Mouse (Mus musculus) midbrain, embryonic 15.5 days (tissue): ENCODE measurements at regions not wholly inside any gene's neighbourhood (a gene's known extent, or its start where the extent isn't known, plus 50 kb on each side); places are given as distances from the start of the nearest gene placed in this dataset.

Experiments used
- ATAC-seq: fragments of 200-750 bp; cut with Nextera tagmentation; replicated peaks from 2 replicates; pipeline ENCODE4 v1.8.0; 2017; ENCODE audit warnings: moderate TSS enrichment
- H3K27ac ChIP-seq: fragments of 300-500 bp; sonication (generic); 2 replicates; pipeline ENCODE4 v1.5.1; 2015; ENCODE audit warnings: mild to moderate bottlenecking, inconsistent platforms
- H3K27me3 ChIP-seq: fragments of 300-500 bp; sonication (generic); replicated peaks from 2 replicates; pipeline ENCODE4 v1.6.1; 2015; ENCODE audit warnings: inconsistent platforms
- H3K36me3 ChIP-seq: fragments of 300-500 bp; sonication (generic); replicated peaks from 2 replicates; pipeline ENCODE4 v1.6.1; 2015; ENCODE audit warnings: inconsistent platforms
- H3K4me1 ChIP-seq: fragments of 300-500 bp; sonication (generic); 2 replicates; pipeline ENCODE4 v1.6.1; 2015; ENCODE audit warnings: inconsistent platforms
- H3K4me2 ChIP-seq: fragments of 300-500 bp; sonication (generic); 2 replicates; pipeline ENCODE4 v1.6.1; 2015; ENCODE audit warnings: inconsistent platforms, mild to moderate bottlenecking, moderate library complexity
- H3K4me3 ChIP-seq: fragments of 300-500 bp; sonication (generic); 2 replicates; pipeline ENCODE4 v1.5.1; 2015; ENCODE audit warnings: mild to moderate bottlenecking, inconsistent platforms
- H3K9ac ChIP-seq: fragments of 300-500 bp; sonication (generic); 2 replicates; pipeline ENCODE4 v1.6.1; 2015; ENCODE audit warnings: mild to moderate bottlenecking, inconsistent platforms
- H3K9me3 ChIP-seq: fragments of 300-500 bp; sonication (generic); 2 replicates; pipeline ENCODE4 v1.6.1; 2016; ENCODE audit warnings: inconsistent platforms
- WGBS: fragments of 180-500 bp; shearing (Covaris S2); methylation state at CpG from one replicate; pipeline ENCODE4 v1.1.7; 2015; ENCODE audit warnings: mixed read lengths; 5-methylcytosine and 5-hydroxymethylcytosine counted together

DNA sequence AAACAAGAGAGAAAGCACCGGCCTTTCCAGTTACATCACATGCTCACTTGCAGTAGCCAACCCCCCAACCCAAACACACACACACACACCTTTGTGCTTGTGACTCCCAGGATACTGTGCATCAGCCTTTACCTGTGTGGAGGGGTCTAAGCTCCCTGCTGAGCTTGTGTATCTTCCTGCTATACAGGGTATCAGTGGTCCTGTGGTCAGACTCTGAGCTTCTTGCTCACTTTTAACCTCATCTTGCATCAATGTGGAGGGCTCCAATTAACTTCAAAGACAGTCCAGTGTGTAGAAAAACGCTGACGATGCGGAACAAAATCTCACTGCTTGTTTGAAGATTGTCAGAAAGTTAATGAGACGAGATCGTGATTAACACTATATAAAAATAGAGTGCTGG, 71.4 kb upstream of the Gypa start:
- no peak for ATAC-seq
- H3K4me2 ChIP-seq = no peak overlapping the region
- 84% methylated on average over 6 of the region's 6 CpGs for WGBS
- H3K27me3 ChIP-seq = no peaks in the 10 kb centered on the region
- H3K9me3 ChIP-seq = no peaks in the 10 kb centered on the region
- H3K4me1 ChIP-seq = no peaks in the 10 kb centered on the region
- no peak overlapping the region for H3K4me3 ChIP-seq
- H3K9ac ChIP-seq = no peak overlapping the region
- no peaks in the 10 kb centered on the region for H3K36me3 ChIP-seq
- no peak overlapping the region for H3K27ac ChIP-seq

DNA sequence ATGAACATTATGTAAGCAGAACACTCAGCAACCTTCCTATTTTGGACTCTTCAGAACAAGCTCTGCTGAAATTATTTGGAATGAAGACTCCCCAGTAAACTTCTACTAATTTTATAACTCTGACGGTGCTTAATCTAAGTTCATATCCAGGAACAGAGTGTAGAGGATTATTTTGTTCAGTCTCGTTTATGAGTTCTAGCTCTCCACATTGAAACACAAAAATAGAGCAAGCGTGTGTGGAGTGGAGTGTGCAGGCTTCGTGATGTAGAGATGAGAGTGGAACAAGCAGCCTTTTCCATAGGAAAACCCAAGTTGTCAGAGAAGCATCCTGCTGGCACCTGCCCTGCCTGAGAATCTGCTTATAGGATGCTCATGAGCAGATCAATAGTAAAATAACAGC, 77.5 kb upstream of the Gypa start:
- Histone ChIP-seq H3K36me3 (no peaks in the 10 kb centered on the region), H3K4me2 (no peak overlapping the region), H3K9me3 (no peaks in the 10 kb centered on the region), H3K4me1 (no peaks in the 10 kb centered on the region), H3K27me3 (no peaks in the 10 kb centered on the region), H3K9ac (no peak overlapping the region), H3K4me3 (no peak overlapping the region), H3K27ac (no peak overlapping the region)
- ATAC-seq = no peak
- WGBS = 92% methylated on average over 4 of the region's 4 CpGs

- H3K36me3 ChIP-seq = no peaks in the 10 kb centered on the region
- no peaks in the 10 kb centered on the region for H3K27me3 ChIP-seq
- WGBS = 88% methylated on average over 2 of the region's 2 CpGs
- ATAC-seq = no peak
- no peak overlapping the region for H3K4me2 ChIP-seq
- no peaks in the 10 kb centered on the region for H3K4me1 ChIP-seq
- H3K27ac ChIP-seq = no peak overlapping the region
- no peaks in the 10 kb centered on the region for H3K9me3 ChIP-seq
- no peak overlapping the region for H3K9ac ChIP-seq
- no peak overlapping the region for H3K4me3 ChIP-seq
These were observed 93.9 kb upstream of the Gypa start for GRCm38 (mm10) chr8:80399594-80400207.

GRCm38 (mm10) chr8:80395010-80395409, 98.6 kb upstream of the Gypa start:
- WGBS = 54% methylated on average over 5 of the region's 5 CpGs
- Histone ChIP-seq H3K4me3 (no peak overlapping the region), H3K36me3 (no peaks in the 10 kb centered on the region), H3K9me3 (no peaks in the 10 kb centered on the region), H3K4me1 (no peaks in the 10 kb centered on the region), H3K9ac (no peak overlapping the region), H3K4me2 (no peak overlapping the region), H3K27me3 (no peaks in the 10 kb centered on the region), H3K27ac (no peak overlapping the region)
- no peak for ATAC-seq

GRCm38 (mm10) chr8:80393111-80393510, 100.5 kb upstream of the Gypa start:
- no peak overlapping the region for H3K9ac ChIP-seq
- no peak overlapping the region for H3K4me2 ChIP-seq

DNA sequence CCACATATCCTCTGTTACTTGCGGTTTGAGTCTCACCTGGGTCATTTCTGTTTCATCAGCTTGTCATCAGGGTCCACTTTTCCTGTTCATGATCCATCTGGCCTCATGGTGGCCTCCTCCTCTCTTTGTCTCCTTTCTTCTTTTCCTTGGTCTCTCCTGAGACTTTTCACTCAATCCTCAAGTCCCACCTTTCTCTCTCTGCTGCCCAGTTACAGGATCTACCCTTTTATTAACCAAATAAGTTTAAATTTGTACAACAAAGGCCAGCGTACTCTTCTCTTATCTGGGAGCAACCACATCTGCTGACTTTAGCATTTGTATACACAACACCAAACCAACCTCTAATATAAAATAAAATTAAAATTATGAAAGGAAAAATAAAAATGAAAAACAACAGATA, 124.4 kb upstream of the Gypa start:
- WGBS = 97% methylated on average over 2 of the region's 2 CpGs

More at GRCm38 (mm10) chr8:80393111-80393510, 100.5 kb upstream of the Gypa start:
- no peak overlapping the region for H3K27ac ChIP-seq
- no peak overlapping the region for H3K4me3 ChIP-seq
- H3K36me3 ChIP-seq = no peaks in the 10 kb centered on the region
- no peaks in the 10 kb centered on the region for H3K4me1 ChIP-seq
- no peak for ATAC-seq
- WGBS = 66% methylated on average over 3 of the region's 3 CpGs
- H3K9me3 ChIP-seq = no peaks in the 10 kb centered on the region
- no peaks in the 10 kb centered on the region for H3K27me3 ChIP-seq

GRCm38 (mm10) chr8:80364059-80364458, 129.5 kb upstream of the Gypa start:
- H3K4me1 ChIP-seq = no peaks in the 10 kb centered on the region
- no peak overlapping the region for H3K4me2 ChIP-seq
- no peak for ATAC-seq
- no peak overlapping the region for H3K27ac ChIP-seq
- H3K9ac ChIP-seq = no peak overlapping the region
- no peaks in the 10 kb centered on the region for H3K27me3 ChIP-seq
- no peaks in the 10 kb centered on the region for H3K9me3 ChIP-seq
- H3K4me3 ChIP-seq = no peak overlapping the region
- no peaks in the 10 kb centered on the region for H3K36me3 ChIP-seq
- 78% methylated on average over 7 of the region's 7 CpGs for WGBS

More for the DNA sequence above, 124.4 kb upstream of the Gypa start:
- no peak for ATAC-seq
- no peak overlapping the region for H3K4me3 ChIP-seq
- H3K36me3 ChIP-seq = no peaks in the 10 kb centered on the region
- no peak overlapping the region for H3K4me2 ChIP-seq
- no peak overlapping the region for H3K9ac ChIP-seq
- no peak overlapping the region for H3K27ac ChIP-seq
- no peaks in the 10 kb centered on the region for H3K9me3 ChIP-seq
- no peaks in the 10 kb centered on the region for H3K27me3 ChIP-seq
- H3K4me1 ChIP-seq = no peaks in the 10 kb centered on the region

- ATAC-seq = no peak
- Histone ChIP-seq H3K27ac (no peak overlapping the region), H3K9me3 (no peaks in the 10 kb centered on the region), H3K4me3 (no peak overlapping the region), H3K36me3 (no peaks in the 10 kb centered on the region), H3K9ac (no peak overlapping the region), H3K4me1 (no peaks in the 10 kb centered on the region), H3K4me2 (no peak overlapping the region), H3K27me3 (no peaks in the 10 kb centered on the region)
- WGBS = 82% methylated on average over 4 of the region's 4 CpGs
These were observed 150.3 kb upstream of the Gypa start for GRCm38 (mm10) chr8:80343299-80343698.

GRCm38 (mm10) chr8:80337872-80338271, 155.7 kb upstream of the Gypa start:
- ATAC-seq = no peak
- WGBS = 76% methylated on average over 2 of the region's 2 CpGs
- no peak overlapping the region for H3K27ac ChIP-seq
- H3K4me1 ChIP-seq = no peaks in the 10 kb centered on the region
- no peak overlapping the region for H3K4me2 ChIP-seq
- H3K4me3 ChIP-seq = no peak overlapping the region
- H3K36me3 ChIP-seq = no peaks in the 10 kb centered on the region
- no peaks in the 10 kb centered on the region for H3K27me3 ChIP-seq
- H3K9ac ChIP-seq = no peak overlapping the region
- no peaks in the 10 kb centered on the region for H3K9me3 ChIP-seq

- Histone ChIP-seq H3K4me3 (no peak overlapping the region), H3K9ac (no peak overlapping the region), H3K27ac (no peak overlapping the region), H3K36me3 (no peaks in the 10 kb centered on the region), H3K27me3 (no peaks in the 10 kb centered on the region), H3K4me2 (no peak overlapping the region), H3K4me1 (no peaks in the 10 kb centered on the region), H3K9me3 (no peaks in the 10 kb centered on the region)
- WGBS = 90% methylated on average over 2 of the region's 2 CpGs
- ATAC-seq = no peak
These were observed 164.9 kb upstream of the Gypa start for GRCm38 (mm10) chr8:80328676-80329075.

DNA sequence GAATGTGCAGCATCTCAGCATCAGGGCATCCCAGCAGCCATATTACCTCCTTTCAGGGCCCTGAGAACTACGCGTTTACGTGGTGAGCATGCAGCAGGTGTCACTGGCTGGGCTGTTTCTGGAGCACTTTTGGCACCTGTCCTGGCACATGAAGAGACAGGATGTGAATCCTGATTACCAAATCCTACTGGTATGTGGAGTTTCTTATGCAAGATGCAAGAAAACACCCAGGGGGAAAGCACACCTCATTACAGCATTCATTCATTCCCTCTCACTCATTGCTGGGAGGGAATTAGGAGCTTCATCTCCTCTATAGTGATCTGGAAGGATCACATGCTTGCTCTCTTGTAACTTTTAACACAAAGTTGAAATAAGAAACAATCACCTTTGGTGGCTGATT, 167.7 kb upstream of the Gypa start:
- H3K27me3 ChIP-seq = no peaks in the 10 kb centered on the region
- no peaks in the 10 kb centered on the region for H3K36me3 ChIP-seq
- H3K4me3 ChIP-seq = no peak overlapping the region
- H3K4me1 ChIP-seq = no peaks in the 10 kb centered on the region
- no peak overlapping the region for H3K9ac ChIP-seq
- H3K4me2 ChIP-seq = no peak overlapping the region
- no peak overlapping the region for H3K27ac ChIP-seq
- H3K9me3 ChIP-seq = no peaks in the 10 kb centered on the region
- 90% methylated on average over 3 of the region's 3 CpGs for WGBS
- no peak for ATAC-seq

GRCm38 (mm10) chr8:80325132-80325531, 168.4 kb upstream of the Gypa start:
- 71% methylated on average over 4 of the region's 4 CpGs for WGBS
- Histone ChIP-seq H3K4me2 (no peak overlapping the region), H3K27me3 (no peaks in the 10 kb centered on the region), H3K9ac (no peak overlapping the region), H3K4me1 (no peaks in the 10 kb centered on the region), H3K27ac (no peak overlapping the region), H3K36me3 (no peaks in the 10 kb centered on the region), H3K9me3 (no peaks in the 10 kb centered on the region), H3K4me3 (no peak overlapping the region)
- ATAC-seq = no peak

DNA sequence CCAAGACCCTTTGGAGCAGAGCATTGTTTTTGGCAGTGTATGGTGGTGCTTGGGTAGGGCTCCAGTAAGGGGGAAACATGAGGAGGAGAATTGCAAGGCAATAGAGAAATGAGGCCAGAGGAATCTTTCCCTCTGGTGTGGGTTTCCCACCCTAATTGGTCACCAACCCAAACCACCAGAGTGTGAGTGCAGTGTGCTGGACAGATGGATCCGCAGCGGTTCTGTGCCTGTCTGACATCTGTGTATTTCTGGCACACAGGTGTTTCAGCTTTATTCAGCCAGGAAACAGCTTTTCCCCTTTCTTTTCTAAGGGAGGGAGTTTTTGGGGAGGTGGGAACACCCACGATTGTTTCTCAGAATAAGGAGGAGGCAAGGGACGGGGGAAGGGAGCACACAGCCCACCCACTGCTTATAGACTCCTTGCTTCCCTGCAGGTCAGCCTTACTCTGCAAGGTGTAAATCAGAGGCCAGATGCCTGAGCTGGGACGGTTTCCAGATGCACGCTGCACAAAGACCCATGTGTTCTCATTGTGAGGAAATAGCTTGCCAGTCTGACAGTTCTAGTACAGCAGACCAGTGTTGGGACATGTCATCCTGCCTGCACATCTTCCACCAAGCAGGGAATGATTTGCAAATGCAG, 175.2 kb upstream of the Gypa start:
- no peak overlapping the region for H3K4me2 ChIP-seq
- no peaks in the 10 kb centered on the region for H3K36me3 ChIP-seq
- H3K4me3 ChIP-seq = no peak overlapping the region
- no peak for ATAC-seq
- H3K4me1 ChIP-seq = peaks cover 18% of the 10 kb centered on the region
- no peaks in the 10 kb centered on the region for H3K9me3 ChIP-seq
- H3K27ac ChIP-seq = no peak overlapping the region
- no peak overlapping the region for H3K9ac ChIP-seq
- no peaks in the 10 kb centered on the region; the same call in 1 of the 2 replicates for H3K27me3 ChIP-seq
- WGBS = 53% methylated on average over 6 of the region's 6 CpGs
